Mouse (Mus musculus) MEL (cell line): Measurements from ENCODE around the gene Brs3.

Experiments used
- HCFC1 ChIP-seq: IDR thresholded peaks from 2 replicates; pipeline ENCODE4 v1.6.1; 2012; ENCODE audit warnings: low read depth, mild to moderate bottlenecking, inconsistent platforms, low read length, improper control_type of control experiment, moderate library complexity
- JUND ChIP-seq: IDR thresholded peaks from 2 replicates; pipeline ENCODE4 v1.6.1; 2011; ENCODE audit warnings: low read depth, mild to moderate bottlenecking, improper control_type of control experiment, low read length
- MYC ChIP-seq: IDR thresholded peaks from 2 replicates; pipeline ENCODE4 v1.6.1; 2011; ENCODE audit warnings: low read depth, mild to moderate bottlenecking, low read length, improper control_type of control experiment, moderate library complexity
- POLR2A ChIP-seq, 2 experiments: IDR thresholded peaks; 2 replicates each; pipeline ENCODE4 v1.6.1; 2011 to 2012; ENCODE audit warnings: low read length in 2 of 2, mild to moderate bottlenecking in 2 of 2, control low read depth in 1 of 2, improper control_type of control experiment in 1 of 2, low read depth in 1 of 2, moderate library complexity in 1 of 2; ENCODE audit not compliant: control insufficient read depth in 1 of 2, insufficient read depth in 1 of 2, poor library complexity in 1 of 2
- POLR2AphosphoS5 ChIP-seq: IDR thresholded peaks from 2 replicates; pipeline ENCODE4 v1.6.1; 2012; ENCODE audit warnings: low read depth, borderline replicate concordance, mild to moderate bottlenecking, inconsistent platforms, low read length, moderate library complexity, mixed read lengths
- SIN3A ChIP-seq: IDR thresholded peaks from 2 replicates; pipeline ENCODE4 v1.6.1; 2012; ENCODE audit warnings: low read length, improper control_type of control experiment, inconsistent platforms
- ZKSCAN1 ChIP-seq: IDR thresholded peaks from 2 replicates; pipeline ENCODE4 v1.6.1; 2012; ENCODE audit warnings: low read depth, mild to moderate bottlenecking, inconsistent platforms, low read length, improper control_type of control experiment, moderate library complexity
- ZMIZ1 ChIP-seq: IDR thresholded peaks from 2 replicates; pipeline ENCODE4 v1.6.1; 2012; ENCODE audit warnings: low read depth, mild to moderate bottlenecking, inconsistent platforms, low read length, improper control_type of control experiment, moderate library complexity

GRCm38 (mm10) chrX:57042774-57043173 is at the start of gene Brs3:
- TF ChIP-seq SIN3A (no peak), POLR2A (IDR thresholded peaks at IDR 0.05; ENCODE audit: control insufficient read depth in 1 of 2, insufficient read depth in 1 of 2, low read depth in 1 of 2, low read length in 2 of 2, poor library complexity in 1 of 2) (no peak), HCFC1 (no peak), ZKSCAN1 (no peak), MYC (no peak), ZMIZ1 (no peak), POLR2AphosphoS5 (no peak), JUND (no peak)
